Mouse (Mus musculus) layer of hippocampus, adult 2 months (tissue): ENCODE data around the gene Arpc5. TPM values are rescaled to one million over a fixed set of nuclear protein-coding genes. Genes with fewer than 3 reads are reported as not detected.

ENCODE experiments used
- DNase-seq, 2 experiments: peaks; one replicate each; pipeline ENCODE4 v3.0.0; 2022; ENCODE audit warnings: low spot score in 2 of 2
- H3K27ac ChIP-seq: fragments of 200-600 bp; 2 replicates; pipeline ENCODE4 v1.8.1; 2022
- H3K4me3 ChIP-seq: fragments of 200-600 bp; 2 replicates; pipeline ENCODE4 v1.8.1; 2022; ENCODE audit warnings: mild to moderate bottlenecking
- CTCF ChIP-seq: fragments of 200-600 bp; conservative IDR thresholded peaks from 2 replicates; pipeline ENCODE4 v1.8.1; 2022; ENCODE audit warnings: antibody characterized with exemption, mild to moderate bottlenecking, moderate library complexity
- total RNA-seq, 2 experiments: library from RNA; stranded (reverse); gene quantifications; 2 replicates each; pipeline ENCODE4 v1.2.3; 2021

Arpc5 gene
- total RNA-seq, 2 experiments from 2014 or later = 185 to 193 TPM

DNA sequence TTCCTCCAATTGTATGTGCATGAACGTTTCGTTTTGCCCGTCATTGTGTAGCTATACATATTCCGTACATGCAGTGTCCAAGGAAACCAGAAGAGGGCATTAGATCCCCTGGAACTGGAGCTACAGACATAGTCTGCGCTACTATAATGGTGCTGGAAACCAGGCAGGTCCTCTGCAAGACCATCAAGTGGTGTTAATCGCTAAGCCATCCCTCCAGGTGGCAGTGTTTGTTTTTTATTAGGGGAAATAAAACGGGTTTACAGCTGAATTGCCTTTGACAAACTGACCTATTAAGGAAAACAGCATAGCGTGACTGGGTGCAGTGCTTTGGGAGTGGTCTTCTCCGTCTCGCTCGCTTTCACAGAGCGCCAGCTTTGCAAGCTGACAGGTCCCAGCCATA, 23.9 kb downstream of the Arpc5 start:
- TF ChIP-seq CTCF = peak; percentile 71
- no peak overlapping the region for H3K4me3 ChIP-seq
- DNase-seq = no peak
- no peak overlapping the region for H3K27ac ChIP-seq

DNA sequence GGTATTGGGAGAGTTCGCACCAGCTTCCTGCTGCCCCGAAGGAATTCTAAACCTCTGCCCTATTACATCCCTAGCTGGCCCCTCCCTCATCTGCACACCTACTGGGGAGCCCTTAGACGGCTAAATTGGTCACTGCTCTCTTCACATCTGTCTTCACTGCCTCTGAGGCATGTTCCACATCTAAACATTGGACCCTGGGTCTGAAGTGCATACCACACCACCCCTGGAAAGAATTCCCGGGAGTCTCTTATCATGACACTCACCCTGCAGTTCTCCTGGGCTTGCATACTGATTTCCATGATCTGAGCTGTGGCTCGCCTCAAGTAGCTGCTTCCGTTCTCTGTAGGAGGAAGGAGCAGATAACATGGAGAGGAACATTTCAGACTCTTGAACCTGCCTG, 24.5 kb downstream of the Arpc5 start:
- no peak for DNase-seq
- H3K4me3 ChIP-seq = no peak overlapping the region
- no peak overlapping the region; the same call in 1 of the 2 replicates for H3K27ac ChIP-seq
- no peak for TF ChIP-seq CTCF

DNA sequence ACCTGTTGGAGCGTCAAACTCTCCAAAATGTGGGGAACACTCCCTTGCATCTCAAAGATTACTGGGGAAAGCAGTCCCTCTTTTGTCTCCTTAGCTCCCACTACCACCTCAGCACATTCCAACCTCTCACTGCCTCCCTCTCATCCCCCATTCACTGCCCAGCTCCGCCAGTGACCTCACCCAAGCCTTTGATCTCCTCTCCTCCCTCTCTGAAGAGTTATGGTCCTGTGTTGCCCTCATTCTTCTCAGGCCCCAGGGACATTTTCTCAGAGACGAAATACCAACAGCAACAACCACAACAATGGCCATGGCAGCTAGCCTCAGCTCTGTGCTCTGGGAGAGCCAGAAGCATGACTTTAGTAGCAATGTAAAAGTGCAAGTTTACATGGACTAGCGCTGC, 24.9 kb downstream of the Arpc5 start:
- no peak for TF ChIP-seq CTCF
- Histone ChIP-seq H3K4me3 (no peak overlapping the region), H3K27ac (no peak overlapping the region; the same call in 1 of the 2 replicates)
- no peak for DNase-seq

DNA sequence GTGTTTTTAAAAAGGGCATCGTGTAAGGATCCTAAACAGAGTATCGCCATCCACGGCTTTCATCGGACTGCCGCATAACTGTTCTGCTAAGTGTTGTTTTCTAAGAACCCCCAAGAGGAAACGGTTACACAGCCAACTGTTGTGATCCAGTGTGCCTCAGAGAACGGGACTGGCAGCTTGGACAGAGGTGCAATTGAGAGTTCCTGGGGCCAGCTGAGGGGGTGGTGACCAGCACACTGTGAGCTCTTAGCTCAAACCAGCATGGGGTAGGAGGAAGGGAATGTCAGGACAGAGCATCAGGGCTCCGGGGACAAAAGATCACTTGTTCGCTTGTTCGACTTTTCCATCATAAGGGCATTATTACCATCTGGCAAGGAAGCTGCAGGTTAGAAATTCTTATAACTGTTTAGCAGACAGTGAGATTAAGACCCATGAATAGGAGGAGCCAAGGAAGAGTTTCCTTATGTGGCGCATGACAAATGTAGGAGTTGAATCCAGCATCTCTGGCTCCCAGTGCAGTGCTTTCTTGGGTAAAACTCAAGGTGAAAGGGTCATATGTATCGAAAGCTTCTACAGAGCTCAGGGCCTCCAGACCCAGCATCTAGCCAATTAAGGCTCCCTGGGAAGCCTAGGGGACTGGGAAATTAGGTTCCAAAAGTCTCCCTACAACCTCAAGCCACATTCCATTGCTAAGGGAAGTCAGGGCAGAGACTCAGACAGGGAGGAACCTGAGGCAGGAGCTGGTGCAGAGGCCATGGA, 26.6 kb downstream of the Arpc5 start:
- Histone ChIP-seq H3K4me3 (no peak overlapping the region), H3K27ac (peak overlapping the region; percentile 49)
- DNase-seq = peak; percentile 29 to 34
- no peak for TF ChIP-seq CTCF

DNA sequence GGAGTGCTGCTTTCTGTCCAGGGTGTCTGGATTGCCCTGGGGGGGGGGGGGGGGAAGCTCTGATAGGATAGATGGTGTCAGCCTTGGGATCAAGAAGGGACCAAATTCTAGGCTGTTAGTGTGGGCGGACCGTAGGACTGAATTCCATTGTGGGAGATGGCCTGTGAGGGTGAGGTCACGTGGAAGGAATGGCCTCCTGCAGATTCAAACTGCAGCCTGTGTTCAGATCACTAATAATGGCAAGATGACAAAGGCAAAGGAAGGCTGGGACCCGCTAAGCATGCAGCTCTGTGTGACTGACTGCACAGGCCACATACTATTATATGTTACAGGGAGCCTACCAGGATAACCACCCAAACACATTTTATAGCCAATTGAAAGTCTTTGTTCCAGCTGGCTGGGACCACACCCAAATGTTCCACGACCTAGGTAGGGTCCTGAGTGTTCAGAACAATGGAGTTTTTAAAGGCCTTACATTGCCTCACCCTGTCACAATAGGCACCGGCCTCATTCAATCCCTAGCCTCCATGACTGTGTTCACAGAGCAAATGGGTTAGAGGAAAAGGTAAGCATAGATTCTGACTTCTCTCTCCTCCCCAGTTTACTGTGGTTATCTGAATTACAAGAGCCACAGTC, 27.3 kb downstream of the Arpc5 start:
- H3K27ac ChIP-seq = peak overlapping the region; percentile 49
- no peak for TF ChIP-seq CTCF
- no peak overlapping the region for H3K4me3 ChIP-seq
- DNase-seq = no peak

DNA sequence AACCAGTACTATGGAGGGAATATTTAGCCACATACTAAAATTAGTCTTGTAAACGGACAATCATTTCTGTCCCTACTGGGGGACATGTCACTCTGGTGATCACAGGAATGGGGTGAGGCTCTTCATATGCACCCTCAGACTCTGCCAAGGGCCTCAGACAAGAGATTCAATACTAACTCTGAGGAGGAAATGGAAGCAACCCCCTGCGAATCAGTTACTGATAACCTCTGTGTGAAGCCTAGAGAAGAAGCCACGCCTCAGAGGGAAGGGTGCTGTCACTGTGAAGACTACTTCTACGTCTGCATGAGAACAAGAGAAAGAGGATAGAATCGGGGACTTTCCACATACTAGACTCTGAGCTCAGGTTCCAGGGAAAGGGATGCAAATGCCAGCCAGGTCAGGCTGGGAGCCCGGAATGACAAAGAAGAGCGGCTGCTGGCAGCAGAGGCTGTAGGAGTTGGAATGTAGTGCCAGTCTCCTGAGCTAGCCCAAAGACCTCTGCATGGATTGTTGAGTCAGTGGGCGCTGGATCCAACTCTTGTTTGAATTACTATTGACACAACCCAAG, 29.4 kb downstream of the Arpc5 start:
- no peak for TF ChIP-seq CTCF
- Histone ChIP-seq H3K4me3 (no peak overlapping the region), H3K27ac (0 out of 2 replicates have a peak overlapping the region, but pooled peaks have one; percentile 8)
- DNase-seq = no peak

DNA sequence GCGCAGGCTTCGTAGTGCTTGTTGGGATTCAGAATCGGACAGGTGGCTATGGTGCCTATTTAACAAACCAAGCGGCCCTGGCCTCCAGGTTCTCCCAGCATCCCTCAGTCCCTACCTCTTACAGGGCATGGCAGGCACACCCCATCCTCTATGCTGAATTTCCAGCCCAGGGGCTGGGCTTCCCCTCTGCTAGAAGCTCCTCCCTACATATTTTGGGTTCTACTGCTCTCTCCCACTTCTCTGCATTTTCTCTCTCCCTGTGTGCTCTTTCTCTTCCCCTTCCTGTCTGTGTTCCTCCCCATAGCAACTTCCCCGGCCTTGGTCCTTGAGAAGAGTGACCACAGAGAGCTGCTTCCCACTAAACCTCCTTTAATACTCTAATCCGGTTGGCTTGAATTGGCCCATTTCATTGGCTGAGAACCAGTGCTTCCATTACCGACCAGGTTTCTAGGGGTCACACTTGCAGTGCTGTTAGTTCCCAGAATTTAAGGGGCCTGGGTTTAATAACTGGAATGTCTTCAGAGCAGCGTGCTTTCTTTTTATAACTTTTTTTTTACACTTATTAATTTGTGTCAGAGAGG, 30.4 kb downstream of the Arpc5 start:
- no peak for DNase-seq
- TF ChIP-seq CTCF = no peak
- Histone ChIP-seq H3K4me3 (no peak overlapping the region), H3K27ac (no peak overlapping the region)

DNA sequence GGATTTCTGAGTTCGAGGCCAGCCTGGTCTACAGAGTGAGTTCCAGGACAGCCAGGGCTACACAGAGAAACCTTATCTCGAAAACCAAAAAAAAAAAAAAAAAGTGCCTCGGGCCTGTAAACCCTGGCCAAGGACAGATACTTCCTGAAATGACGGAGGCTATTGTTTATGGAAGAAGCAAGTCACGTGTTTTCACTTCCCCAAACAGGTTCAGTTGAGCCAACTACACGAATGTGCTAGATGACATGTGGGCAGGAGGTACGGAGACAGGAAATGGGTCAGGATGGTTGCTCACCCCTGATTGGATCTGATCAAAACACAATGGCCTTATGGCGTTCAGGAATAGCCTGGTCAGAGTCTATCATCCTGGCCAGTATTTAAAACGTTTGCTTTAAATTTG, 31.8 kb downstream of the Arpc5 start:
- no peak overlapping the region for H3K27ac ChIP-seq
- no peak overlapping the region for H3K4me3 ChIP-seq
- no peak for DNase-seq
- no peak for TF ChIP-seq CTCF

DNA sequence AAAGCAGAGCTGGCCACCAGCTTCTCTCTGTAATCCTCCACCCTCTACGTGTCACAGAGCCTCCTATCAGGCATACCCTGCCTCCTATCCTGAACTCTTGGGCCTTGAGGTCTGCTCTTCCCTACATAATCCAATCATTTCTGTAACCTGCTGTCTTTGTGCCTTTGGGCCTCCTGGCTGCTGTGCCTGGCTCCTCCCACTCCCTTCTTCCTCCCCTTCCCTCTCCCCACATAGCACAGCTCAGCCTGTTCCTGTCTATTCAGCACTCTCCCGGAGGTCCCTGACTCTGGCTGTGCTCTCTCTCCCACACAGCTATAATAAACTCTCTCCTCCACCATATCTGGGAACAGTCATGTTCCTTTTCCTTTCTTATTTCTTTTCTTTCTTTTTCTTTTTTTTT, 33.6 kb downstream of the Arpc5 start, which contains the start of gene Ncf2:
Gene Ncf2, plus strand, starts transcription at position 298 of the 400 bp plus-strand sequence.
- Histone ChIP-seq H3K27ac (no peak within 1 kb of the TSS; the same call in 1 of the 2 replicates), H3K4me3 (no peak within 1 kb of the TSS)
- no peak for TF ChIP-seq CTCF
- no peak for DNase-seq

DNA sequence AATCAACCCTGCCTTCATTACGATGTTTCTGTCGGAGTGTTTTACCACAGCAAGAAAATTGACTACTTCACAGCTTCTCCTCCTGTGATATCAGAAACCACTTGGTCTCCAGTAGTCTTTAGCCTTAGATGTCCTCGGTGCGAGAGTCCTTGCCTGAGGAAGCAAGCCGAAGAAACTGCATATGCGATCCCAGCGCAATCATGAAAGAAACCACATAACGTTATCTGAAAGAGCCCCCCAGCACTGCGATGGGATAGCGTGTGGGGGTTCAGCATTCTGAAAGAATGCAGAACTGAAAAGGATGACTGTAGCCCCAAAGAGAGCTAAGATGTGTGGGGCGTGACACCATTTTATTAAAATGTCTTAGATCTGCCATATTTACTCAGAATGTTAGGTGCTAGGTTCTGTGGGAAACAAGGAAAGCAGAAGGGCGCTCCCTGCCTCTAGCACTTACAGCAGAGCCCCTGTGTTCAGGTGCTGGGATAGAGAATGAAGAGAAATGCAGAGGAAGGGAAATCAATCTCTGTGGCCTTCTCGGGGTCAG, 34.4 kb downstream of the Arpc5 start:
- TF ChIP-seq CTCF = no peak
- DNase-seq = no peak
- H3K4me3 ChIP-seq = no peak overlapping the region
- H3K27ac ChIP-seq = no peak overlapping the region; the same call in 1 of the 2 replicates

DNA sequence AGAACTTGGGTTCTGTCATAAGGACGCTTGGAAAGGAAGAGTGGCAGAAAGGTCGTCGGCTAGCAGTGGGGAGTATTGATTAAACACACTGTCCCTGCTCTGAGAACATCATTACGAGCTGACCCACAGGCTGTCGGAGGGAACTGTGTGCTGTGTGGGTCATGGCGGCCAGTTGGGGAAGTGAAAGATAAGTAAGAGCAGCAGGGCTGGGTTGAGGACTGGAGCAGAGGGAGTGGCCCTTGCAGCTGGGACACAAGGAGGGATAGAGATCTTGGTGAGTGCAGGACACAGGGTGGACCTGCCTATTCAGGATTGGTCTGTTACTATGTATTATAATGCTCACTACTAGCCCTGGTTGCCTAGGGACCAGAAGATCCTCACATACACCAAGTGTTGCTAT, 38.6 kb downstream of the Arpc5 start:
- Histone ChIP-seq H3K27ac (no peak overlapping the region), H3K4me3 (no peak overlapping the region)
- TF ChIP-seq CTCF = no peak
- DNase-seq = no peak

DNA sequence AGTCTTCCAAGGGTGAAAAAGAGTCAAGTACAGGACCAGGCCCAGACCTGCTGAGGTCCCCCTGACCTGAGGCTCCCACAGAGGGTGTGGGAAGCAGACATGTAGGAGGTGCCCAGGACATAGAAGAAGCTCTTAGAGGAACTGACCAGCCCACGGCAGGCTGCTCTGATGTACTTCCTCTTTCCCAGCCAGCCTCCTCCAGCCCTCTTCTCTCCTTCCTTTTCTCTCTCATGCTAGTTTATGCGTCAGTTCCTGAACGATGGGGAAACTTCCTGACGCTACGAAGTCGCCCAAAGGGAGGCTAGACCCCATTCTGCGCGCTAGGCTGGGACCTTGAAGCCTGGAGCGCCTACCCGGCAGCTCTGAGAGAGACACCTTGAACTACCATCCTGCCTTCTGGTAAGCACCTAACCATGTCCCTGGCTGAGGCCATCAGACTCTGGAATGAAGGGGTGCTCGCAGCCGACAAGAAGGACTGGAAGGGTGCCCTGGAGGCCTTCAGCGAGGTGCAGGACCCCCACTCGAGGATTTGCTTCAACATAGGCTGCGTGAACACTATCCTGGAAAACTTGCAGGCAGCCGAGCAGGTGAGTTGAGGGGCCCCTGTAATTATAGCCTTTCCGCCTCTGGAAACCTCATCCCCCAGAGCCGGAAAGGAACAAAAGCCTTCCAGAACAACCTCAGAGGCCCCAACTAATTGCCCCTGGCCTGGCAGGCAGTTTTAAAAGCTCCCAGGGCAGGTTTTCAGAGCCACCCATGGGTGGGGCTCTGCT, 41.5 kb downstream of the Arpc5 start:
- no peak for TF ChIP-seq CTCF
- no peak overlapping the region for H3K4me3 ChIP-seq
- no peak for DNase-seq
- H3K27ac ChIP-seq = 0 out of 2 replicates have a peak overlapping the region, but pooled peaks have one; percentile 2
